Mouse (Mus musculus) heart, embryonic 13.5 days (tissue): ENCODE measurements around the gene Smurf2. TPM values are rescaled to one million over a fixed set of nuclear protein-coding genes. Genes with fewer than 3 reads are reported as not detected.

ENCODE experiments used
- ATAC-seq: fragments of 200-750 bp; cut with Nextera tagmentation; 2 replicates; pipeline ENCODE4 v1.8.0; 2017; ENCODE audit warnings: moderate TSS enrichment; ENCODE audit not compliant: insufficient number of reproducible peaks, low FRiP score, low TSS enrichment; ENCODE audit errors: extremely low read depth
- H3K27ac ChIP-seq: fragments of 300-500 bp; sonication (generic); replicated peaks from 2 replicates; pipeline ENCODE4 v1.5.1; 2015; ENCODE audit warnings: moderate library complexity, mild to moderate bottlenecking, inconsistent platforms
- H3K27me3 ChIP-seq: fragments of 300-500 bp; sonication (generic); replicated peaks from 2 replicates; pipeline ENCODE4 v1.6.1; 2015; ENCODE audit warnings: mild to moderate bottlenecking, inconsistent platforms
- H3K36me3 ChIP-seq: fragments of 300-500 bp; sonication (generic); 2 replicates; pipeline ENCODE4 v1.6.1; 2015; ENCODE audit warnings: mild to moderate bottlenecking, inconsistent platforms
- H3K4me1 ChIP-seq: fragments of 300-500 bp; sonication (generic); 2 replicates; pipeline ENCODE4 v1.6.1; 2015; ENCODE audit warnings: inconsistent platforms
- H3K4me2 ChIP-seq: fragments of 300-500 bp; sonication (generic); 2 replicates; pipeline ENCODE4 v1.6.1; 2015; ENCODE audit warnings: inconsistent platforms, mild to moderate bottlenecking, moderate library complexity
- H3K4me3 ChIP-seq: fragments of 300-500 bp; sonication (generic); 2 replicates; pipeline ENCODE4 v1.5.1; 2015; ENCODE audit warnings: moderate library complexity, mild to moderate bottlenecking, inconsistent platforms
- H3K9ac ChIP-seq: fragments of 300-500 bp; sonication (generic); 2 replicates; pipeline ENCODE4 v1.6.1; 2015; ENCODE audit warnings: inconsistent platforms, mild to moderate bottlenecking, moderate library complexity
- H3K9me3 ChIP-seq: fragments of 300-500 bp; sonication (generic); 2 replicates; pipeline ENCODE4 v1.6.1; 2016; ENCODE audit warnings: inconsistent platforms
- WGBS: fragments of 180-500 bp; shearing (Covaris S2); methylation state at CpG from one replicate; pipeline ENCODE4 v1.1.7; 2015; ENCODE audit warnings: mixed read lengths; 5-methylcytosine and 5-hydroxymethylcytosine counted together
- polyA plus RNA-seq: library from polyadenylated mRNA; unstranded; fragments of >200 nt; fragmentation: Nextera tagmentation; extraction: Ambion mirVana; gene quantifications from 2 replicates; pipeline ENCODE4 v1.2.1, GENCODE M21; 2015

Smurf2 gene
- polyA plus RNA-seq, 1 experiment from 2014 or later = 9.7 TPM

- Histone ChIP-seq H3K4me1 (peaks cover 48% of the 10 kb centered on the region), H3K9ac (no peak overlapping the region), H3K9me3 (no peaks in the 10 kb centered on the region), H3K27ac (peak overlapping the region; percentile 58), H3K36me3 (peaks cover 82% of the 10 kb centered on the region), H3K4me2 (no peak overlapping the region), H3K4me3 (no peak overlapping the region), H3K27me3 (no peaks in the 10 kb centered on the region)
- 77% methylated on average over 6 of the region's 6 CpGs for WGBS
- ATAC-seq = no peak
Observed at GRCm38 (mm10) chr11:106821397-106821796, 99.1 kb downstream of the Smurf2 start.

- no peak overlapping the region for H3K4me3 ChIP-seq
- peaks cover 50% of the 10 kb centered on the region for H3K4me1 ChIP-seq
- peak overlapping the region; percentile 58; the same call in 1 of the 2 replicates for H3K27ac ChIP-seq
- H3K27me3 ChIP-seq = no peaks in the 10 kb centered on the region
- H3K4me2 ChIP-seq = no peak overlapping the region
- no peak for ATAC-seq
- H3K9ac ChIP-seq = no peak overlapping the region
- H3K9me3 ChIP-seq = no peaks in the 10 kb centered on the region
- 41% methylated on average over 4 of the region's 4 CpGs for WGBS
- H3K36me3 ChIP-seq = peaks cover 82% of the 10 kb centered on the region
Observed at GRCm38 (mm10) chr11:106820972-106821371, 99.5 kb downstream of the Smurf2 start.

- 82% methylated on average over 6 of the region's 6 CpGs for WGBS
- Histone ChIP-seq H3K27me3 (no peaks in the 10 kb centered on the region), H3K27ac (no peak overlapping the region), H3K9ac (no peak overlapping the region), H3K4me3 (no peak overlapping the region), H3K36me3 (peaks cover 83% of the 10 kb centered on the region), H3K9me3 (no peaks in the 10 kb centered on the region), H3K4me2 (no peak overlapping the region), H3K4me1 (peaks cover 55% of the 10 kb centered on the region)
- ATAC-seq = no peak
Observed at GRCm38 (mm10) chr11:106820252-106820651, 100.3 kb downstream of the Smurf2 start.

- H3K4me3 ChIP-seq = no peak overlapping the region
- no peaks in the 10 kb centered on the region for H3K9me3 ChIP-seq
- no peaks in the 10 kb centered on the region for H3K27me3 ChIP-seq
- 0 out of 2 replicates have a peak overlapping the region, but pooled peaks have one; percentile 41 for H3K27ac ChIP-seq
- H3K4me1 ChIP-seq = peaks cover 60% of the 10 kb centered on the region
- peaks cover 83% of the 10 kb centered on the region for H3K36me3 ChIP-seq
- 82% methylated on average over 9 of the region's 9 CpGs for WGBS
- 0 out of 2 replicates have a peak overlapping the region, but pooled peaks have one; percentile 0 for H3K9ac ChIP-seq
- H3K4me2 ChIP-seq = no peak overlapping the region
- no peak for ATAC-seq
Observed at GRCm38 (mm10) chr11:106819595-106819994, 100.9 kb downstream of the Smurf2 start.

- Histone ChIP-seq H3K9ac (0 out of 2 replicates have a peak overlapping the region, but pooled peaks have one; percentile 30), H3K36me3 (peaks cover 86% of the 10 kb centered on the region), H3K27ac (peak overlapping the region; percentile 75), H3K4me1 (peaks cover 62% of the 10 kb centered on the region), H3K9me3 (no peaks in the 10 kb centered on the region), H3K4me2 (peak overlapping the region; percentile 58), H3K27me3 (no peaks in the 10 kb centered on the region), H3K4me3 (peak overlapping the region; percentile 20; the same call in 1 of the 2 replicates)
- no peak for ATAC-seq
- 24% methylated on average over 9 of the region's 9 CpGs for WGBS
Observed at GRCm38 (mm10) chr11:106818341-106818740, 102.2 kb downstream of the Smurf2 start.

GRCm38 (mm10) chr11:106817808-106818207, 102.7 kb downstream of the Smurf2 start:
- no peak overlapping the region for H3K4me3 ChIP-seq
- no peaks in the 10 kb centered on the region for H3K9me3 ChIP-seq
- H3K4me2 ChIP-seq = peak overlapping the region; percentile 58; the same call in 1 of the 2 replicates
- ATAC-seq = no peak
- 78% methylated on average over 6 of the region's 6 CpGs for WGBS
- peaks cover 87% of the 10 kb centered on the region for H3K36me3 ChIP-seq
- H3K4me1 ChIP-seq = peaks cover 62% of the 10 kb centered on the region
- peak overlapping the region; percentile 75 for H3K27ac ChIP-seq
- no peaks in the 10 kb centered on the region for H3K27me3 ChIP-seq
- 0 out of 2 replicates have a peak overlapping the region, but pooled peaks have one; percentile 30 for H3K9ac ChIP-seq

- H3K27ac ChIP-seq = no peak overlapping the region
- H3K4me1 ChIP-seq = peaks cover 57% of the 10 kb centered on the region
- 87% methylated on average over 3 of the region's 3 CpGs for WGBS
- no peak overlapping the region for H3K9ac ChIP-seq
- H3K4me3 ChIP-seq = no peak overlapping the region
- H3K36me3 ChIP-seq = peaks cover 87% of the 10 kb centered on the region
- H3K27me3 ChIP-seq = no peaks in the 10 kb centered on the region
- H3K9me3 ChIP-seq = no peaks in the 10 kb centered on the region
- no peak for ATAC-seq
- H3K4me2 ChIP-seq = no peak overlapping the region
Observed at GRCm38 (mm10) chr11:106817156-106817555, 103.4 kb downstream of the Smurf2 start.

- no peak overlapping the region for H3K27ac ChIP-seq
- no peak for ATAC-seq
- WGBS = 69% methylated on average over 7 of the region's 7 CpGs
- no peaks in the 10 kb centered on the region for H3K9me3 ChIP-seq
- H3K4me3 ChIP-seq = no peak overlapping the region
- peaks cover 53% of the 10 kb centered on the region for H3K4me1 ChIP-seq
- H3K36me3 ChIP-seq = peaks cover 91% of the 10 kb centered on the region
- no peak overlapping the region for H3K4me2 ChIP-seq
- 0 out of 2 replicates have a peak overlapping the region, but pooled peaks have one; percentile 33 for H3K9ac ChIP-seq
- no peaks in the 10 kb centered on the region for H3K27me3 ChIP-seq
Observed at GRCm38 (mm10) chr11:106816316-106816715, 104.2 kb downstream of the Smurf2 start.

- no peak for ATAC-seq
- no peak overlapping the region for H3K27ac ChIP-seq
- no peak overlapping the region for H3K4me2 ChIP-seq
- H3K9me3 ChIP-seq = no peaks in the 10 kb centered on the region
- no peak overlapping the region for H3K4me3 ChIP-seq
- no peaks in the 10 kb centered on the region for H3K27me3 ChIP-seq
- 70% methylated on average over 2 of the region's 2 CpGs for WGBS
- peaks cover 91% of the 10 kb centered on the region for H3K36me3 ChIP-seq
- no peak overlapping the region for H3K9ac ChIP-seq
- H3K4me1 ChIP-seq = peaks cover 47% of the 10 kb centered on the region
Observed at GRCm38 (mm10) chr11:106815761-106816160, 104.8 kb downstream of the Smurf2 start.

GRCm38 (mm10) chr11:106815331-106815730, 105.2 kb downstream of the Smurf2 start:
- peaks cover 43% of the 10 kb centered on the region for H3K4me1 ChIP-seq
- ATAC-seq = no peak
- H3K9me3 ChIP-seq = no peaks in the 10 kb centered on the region
- H3K9ac ChIP-seq = no peak overlapping the region
- WGBS = 95% methylated on average over 2 of the region's 2 CpGs
- H3K36me3 ChIP-seq = peaks cover 91% of the 10 kb centered on the region
- no peak overlapping the region for H3K27ac ChIP-seq
- no peak overlapping the region for H3K4me2 ChIP-seq
- H3K27me3 ChIP-seq = no peaks in the 10 kb centered on the region
- no peak overlapping the region for H3K4me3 ChIP-seq

GRCm38 (mm10) chr11:106814601-106815320, 105.8 kb downstream of the Smurf2 start:
- Histone ChIP-seq H3K27ac (no peak overlapping the region; the same call in 1 of the 2 replicates), H3K9ac (0 out of 2 replicates have a peak overlapping the region, but pooled peaks have one; percentile 14), H3K27me3 (no peaks in the 10 kb centered on the region), H3K9me3 (no peaks in the 10 kb centered on the region), H3K4me1 (peaks cover 40% of the 10 kb centered on the region), H3K4me3 (no peak overlapping the region), H3K36me3 (peaks cover 92% of the 10 kb centered on the region), H3K4me2 (no peak overlapping the region)
- 68% methylated on average over 14 of the region's 14 CpGs for WGBS
- no peak for ATAC-seq
